Mouse (Mus musculus): ENCODE data around the gene Rpl6. TPM values are rescaled to one million over a fixed set of nuclear protein-coding genes. Genes with fewer than 3 reads are reported as not detected.
"Not testable (repeated sequence)": the region's sequence is repeated elsewhere in the genome, so short reads cannot be mapped to it uniquely, and the experiment has no call there.

Gene Rpl6
- total and polyA plus RNA-seq, 2 experiments from 2014 or later, result 362 to 463 TPM

- peak; percentile 74 for TF ChIP-seq CTCF (IDR thresholded peaks at IDR 0.05)
- H3K27me3 ChIP-seq (ENCODE audit: insufficient read depth, low read length), result 0 out of 2 replicates have a peak, but pooled peaks cover 4% of the 10 kb centered on the region
- H3K27ac ChIP-seq (ENCODE audit: low read depth, low read length), result no peak overlapping the region
- H3K9me3 ChIP-seq (ENCODE audit: low read length), result no peaks in the 10 kb centered on the region
- no peak overlapping the region for H3K9ac ChIP-seq (replicated peaks; ENCODE audit: low read length, poor library complexity, severe bottlenecking)
- H3K4me3 ChIP-seq (ENCODE audit: low read depth, low read length), result no peak overlapping the region
- no peak for ATAC-seq (ENCODE audit: low FRiP score)
- no peaks in the 10 kb centered on the region for H3K4me1 ChIP-seq (ENCODE audit: insufficient read depth, low read length)
- peaks cover 9% of the 10 kb centered on the region for H3K36me3 ChIP-seq (ENCODE audit: insufficient read depth, low read length)
- H3K4me2 ChIP-seq (ENCODE audit: low read depth, low read length, poor library complexity, severe bottlenecking), result no peak overlapping the region
- 50% methylated on average over 3 of the region's 3 CpGs for WGBS
- DNase-seq (ENCODE audit: low spot score), result peak; percentile 65
Observed at GRCm38 (mm10) chr5:121201739-121202138, 2.5 kb upstream of the Rpl6 start.

DNA sequence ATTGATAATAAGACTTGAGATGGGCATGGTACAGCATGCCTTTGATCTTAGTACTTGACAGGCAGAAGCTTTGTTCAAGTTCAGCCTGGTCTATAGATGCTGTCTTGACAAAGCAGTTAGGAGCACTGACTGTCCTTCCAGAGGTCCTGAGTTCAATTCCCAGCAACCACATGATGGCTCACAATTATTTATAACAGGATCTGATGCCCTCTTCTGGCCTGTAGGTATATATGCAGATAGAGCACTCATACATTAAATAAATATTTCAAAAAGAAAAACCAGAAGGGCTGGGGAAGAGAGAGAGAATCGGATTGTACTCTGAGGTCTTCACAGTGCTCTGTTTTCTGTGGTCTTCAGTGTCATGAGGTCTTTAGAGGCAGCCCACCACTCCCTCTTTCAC is 1.8 kb upstream of the Rpl6 start:
- Histone ChIP-seq H3K27ac (ENCODE audit: low read depth, low read length) (no peak overlapping the region), H3K4me1 (ENCODE audit: insufficient read depth, low read length) (no peaks in the 10 kb centered on the region), H3K4me2 (ENCODE audit: low read depth, low read length, poor library complexity, severe bottlenecking) (no peak overlapping the region), H3K9me3 (ENCODE audit: low read length) (no peaks in the 10 kb centered on the region), H3K4me3 (ENCODE audit: low read depth, low read length) (no peak overlapping the region), H3K9ac (replicated peaks; ENCODE audit: low read length, poor library complexity, severe bottlenecking) (no peak overlapping the region), H3K36me3 (ENCODE audit: insufficient read depth, low read length) (peaks cover 15% of the 10 kb centered on the region), H3K27me3 (ENCODE audit: insufficient read depth, low read length) (0 out of 2 replicates have a peak, but pooled peaks cover under 1% of the 10 kb centered on the region)
- no peak for TF ChIP-seq CTCF (IDR thresholded peaks at IDR 0.05)
- ATAC-seq (ENCODE audit: low FRiP score) (no peak), DNase-seq (ENCODE audit: low spot score) (no peak)
- WGBS, result 88% methylated on average over 1 of the region's 1 CpGs

GRCm38 (mm10) chr5:121205537-121206130 is 1.4 kb downstream of the Rpl6 start:
- H3K9ac ChIP-seq (replicated peaks; ENCODE audit: low read length, poor library complexity, severe bottlenecking), result not testable (repeated sequence)
- H3K4me3 ChIP-seq (ENCODE audit: low read depth, low read length), result 0 out of 2 replicates have a peak overlapping the region, but pooled peaks have one; percentile 65

GRCm38 (mm10) chr5:121206540-121206939 is 2.3 kb downstream of the Rpl6 start:
- H3K4me1 ChIP-seq (ENCODE audit: insufficient read depth, low read length), result no peaks in the 10 kb centered on the region
- H3K27me3 ChIP-seq (ENCODE audit: insufficient read depth, low read length), result no peaks in the 10 kb centered on the region
- 84% methylated on average over 9 of the region's 9 CpGs for WGBS
- no peak overlapping the region for H3K4me3 ChIP-seq (ENCODE audit: low read depth, low read length)
- no peak overlapping the region for H3K4me2 ChIP-seq (ENCODE audit: low read depth, low read length, poor library complexity, severe bottlenecking)
- no peaks in the 10 kb centered on the region for H3K9me3 ChIP-seq (ENCODE audit: low read length)
- ATAC-seq (ENCODE audit: low FRiP score), result no peak
- H3K27ac ChIP-seq (ENCODE audit: low read depth, low read length), result no peak overlapping the region
- H3K9ac ChIP-seq (replicated peaks; ENCODE audit: low read length, poor library complexity, severe bottlenecking), result no peak overlapping the region
- no peak for DNase-seq (ENCODE audit: low spot score)
- no peak for TF ChIP-seq CTCF (IDR thresholded peaks at IDR 0.05)
- H3K36me3 ChIP-seq (ENCODE audit: insufficient read depth, low read length), result peaks cover 45% of the 10 kb centered on the region

More at GRCm38 (mm10) chr5:121205537-121206130, 1.4 kb downstream of the Rpl6 start:
- not testable (repeated sequence) for H3K27ac ChIP-seq (ENCODE audit: low read depth, low read length); DNase-seq (ENCODE audit: low spot score); H3K4me1 ChIP-seq (ENCODE audit: insufficient read depth, low read length); ATAC-seq (ENCODE audit: low FRiP score); H3K27me3 ChIP-seq (ENCODE audit: insufficient read depth, low read length); H3K9me3 ChIP-seq (ENCODE audit: low read length)
- 79% methylated on average over 7 of the region's 10 CpGs for WGBS
- Histone ChIP-seq H3K4me2 (ENCODE audit: low read depth, low read length, poor library complexity, severe bottlenecking) (peak overlapping the region; percentile 53; the same call in 1 of the 2 replicates), H3K36me3 (ENCODE audit: insufficient read depth, low read length) (peaks cover 42% of the 10 kb centered on the region)

GRCm38 (mm10) chr5:121206984-121207383 is 2.7 kb downstream of the Rpl6 start:
- WGBS, result 92% methylated on average over 3 of the region's 3 CpGs
- H3K4me3 ChIP-seq (ENCODE audit: low read depth, low read length), result no peak overlapping the region
- no peaks in the 10 kb centered on the region for H3K4me1 ChIP-seq (ENCODE audit: insufficient read depth, low read length)
- peaks cover 47% of the 10 kb centered on the region for H3K36me3 ChIP-seq (ENCODE audit: insufficient read depth, low read length)
- H3K27me3 ChIP-seq (ENCODE audit: insufficient read depth, low read length), result no peaks in the 10 kb centered on the region
- no peak overlapping the region for H3K9ac ChIP-seq (replicated peaks; ENCODE audit: low read length, poor library complexity, severe bottlenecking)
- DNase-seq (ENCODE audit: low spot score), result no peak
- ATAC-seq (ENCODE audit: low FRiP score), result no peak
- H3K4me2 ChIP-seq (ENCODE audit: low read depth, low read length, poor library complexity, severe bottlenecking), result no peak overlapping the region
- no peak overlapping the region for H3K27ac ChIP-seq (ENCODE audit: low read depth, low read length)
- no peaks in the 10 kb centered on the region for H3K9me3 ChIP-seq (ENCODE audit: low read length)
- TF ChIP-seq CTCF (IDR thresholded peaks at IDR 0.05), result no peak

GRCm38 (mm10) chr5:121209755-121210600 is 5.7 kb downstream of the Rpl6 start:
- ATAC-seq (ENCODE audit: low FRiP score) (no peak), DNase-seq (ENCODE audit: low spot score) (no peak)
- H3K4me3 ChIP-seq (ENCODE audit: low read depth, low read length), result no peak overlapping the region
- TF ChIP-seq CTCF (IDR thresholded peaks at IDR 0.05), result no peak
- no peaks in the 10 kb centered on the region for H3K9me3 ChIP-seq (ENCODE audit: low read length)
- no peak overlapping the region for H3K4me2 ChIP-seq (ENCODE audit: low read depth, low read length, poor library complexity, severe bottlenecking)
- no peaks in the 10 kb centered on the region for H3K27me3 ChIP-seq (ENCODE audit: insufficient read depth, low read length)
- no peak overlapping the region for H3K9ac ChIP-seq (replicated peaks; ENCODE audit: low read length, poor library complexity, severe bottlenecking)
- no peaks in the 10 kb centered on the region for H3K4me1 ChIP-seq (ENCODE audit: insufficient read depth, low read length)
- WGBS, result 91% methylated on average over 9 of the region's 9 CpGs
- H3K27ac ChIP-seq (ENCODE audit: low read depth, low read length), result no peak overlapping the region
- peaks cover 49% of the 10 kb centered on the region for H3K36me3 ChIP-seq (ENCODE audit: insufficient read depth, low read length)
